Mouse (Mus musculus): ENCODE results near the gene Klhl24.

The Klhl24 gene

DNA sequence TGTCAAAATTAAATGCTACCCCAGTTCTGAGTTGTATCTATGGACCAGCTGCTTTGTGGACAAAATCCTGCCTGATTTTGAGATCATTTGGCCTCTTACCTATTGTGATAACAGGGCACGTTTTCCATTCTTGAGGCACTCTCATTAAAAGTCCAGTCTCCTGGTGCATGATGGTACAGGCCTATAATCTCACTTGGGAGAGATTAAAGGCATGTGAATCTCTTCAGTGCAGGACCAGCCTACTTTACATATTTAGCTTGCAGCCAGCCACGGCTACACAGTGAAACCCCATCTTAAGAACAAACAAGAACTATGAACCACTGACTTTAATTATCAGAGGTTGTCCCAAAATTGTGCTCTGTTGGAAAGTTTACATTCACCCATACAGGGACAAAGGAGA, 33.1 kb downstream of the Klhl24 start:
- in situ Hi-C loops (cut with MboI; ENCODE audit: unreplicated experiment in 2 of 2), result no loop called here

DNA sequence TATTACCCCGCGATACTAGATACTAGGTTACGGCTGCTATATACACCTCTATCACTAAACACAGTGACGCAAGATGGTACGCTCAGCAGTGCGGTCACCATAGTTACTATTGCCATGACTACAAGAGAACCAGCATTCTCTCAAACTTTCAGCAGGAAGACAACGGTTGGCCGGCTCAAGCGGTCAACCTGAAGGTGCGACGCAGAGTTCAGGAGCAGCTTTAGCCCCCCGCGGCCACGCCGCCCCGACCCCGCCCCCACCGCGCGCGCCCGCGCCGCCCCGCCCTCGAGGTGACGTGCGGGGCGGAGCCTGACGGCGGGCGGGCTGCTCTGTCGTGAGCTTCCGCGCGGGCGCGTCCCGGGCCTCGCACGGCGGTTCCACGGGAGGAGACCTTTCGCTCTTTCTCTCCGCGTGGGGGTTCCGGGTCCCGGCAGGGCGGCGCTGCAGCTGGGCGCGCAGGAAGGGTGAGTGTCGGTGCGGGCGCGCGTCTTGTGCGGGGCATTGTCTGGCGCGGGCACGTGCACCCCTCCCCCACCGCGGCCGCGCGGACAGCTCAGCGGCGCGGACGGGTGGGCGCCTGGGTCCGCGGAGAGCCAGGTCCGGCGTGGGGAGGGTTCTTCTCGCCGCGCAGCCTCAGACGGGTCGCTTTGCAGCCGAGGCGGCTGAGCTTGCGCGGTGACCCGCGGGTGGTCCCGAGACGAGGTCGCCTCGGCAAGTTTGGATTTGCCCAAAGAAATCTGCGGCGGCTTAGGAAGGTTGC, 43.6 kb downstream of the Klhl24 start, which contains the start of gene Yeats2:
Yeats2 (plus strand) TSS at position 292 of the 760 bp plus-strand sequence.
- in situ Hi-C loops (cut with MboI; ENCODE audit: unreplicated experiment in 2 of 2), result no loop called here

DNA sequence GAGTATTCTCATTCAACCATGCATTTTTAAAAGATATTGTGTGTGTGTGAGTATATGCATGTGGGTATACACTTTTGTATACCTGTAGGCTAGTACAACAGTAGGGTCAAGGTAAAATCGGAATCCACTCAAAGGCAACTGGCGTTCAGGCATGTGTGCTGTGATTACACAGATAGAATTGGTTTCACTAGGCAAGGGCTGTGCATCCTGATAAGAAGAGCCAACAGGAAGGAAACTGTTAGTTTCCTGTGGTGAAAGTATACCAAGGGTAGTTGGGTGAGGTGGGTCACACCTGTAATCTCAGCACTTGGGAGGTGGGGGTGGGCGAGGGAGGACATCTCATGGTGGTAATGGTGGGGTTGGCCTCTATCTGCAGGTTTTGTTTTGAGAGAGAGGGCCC, 47.2 kb downstream of the Klhl24 start:
- in situ Hi-C loops (cut with MboI; ENCODE audit: unreplicated experiment in 2 of 2), result no loop called here

DNA sequence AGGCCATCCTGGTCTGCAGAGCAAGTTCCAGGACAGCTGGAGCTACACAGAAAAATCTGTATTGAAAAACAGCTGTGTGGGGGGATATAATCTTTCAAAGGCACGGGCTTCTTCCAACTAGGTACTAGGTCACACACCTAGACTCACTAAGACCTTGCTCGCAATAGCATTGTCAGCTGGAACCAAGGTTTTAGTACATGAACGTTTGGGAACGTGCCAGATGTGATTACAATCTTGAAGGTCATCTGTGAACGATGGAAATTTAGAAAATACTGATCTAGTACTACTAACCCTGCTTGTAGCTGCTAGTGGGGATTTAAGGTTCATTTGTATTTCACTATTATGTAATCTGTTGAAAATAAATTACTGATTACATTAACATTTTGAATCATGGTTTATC, 54.6 kb downstream of the Klhl24 start:
- in situ Hi-C loops (cut with MboI; ENCODE audit: unreplicated experiment in 2 of 2), result no loop called here

DNA sequence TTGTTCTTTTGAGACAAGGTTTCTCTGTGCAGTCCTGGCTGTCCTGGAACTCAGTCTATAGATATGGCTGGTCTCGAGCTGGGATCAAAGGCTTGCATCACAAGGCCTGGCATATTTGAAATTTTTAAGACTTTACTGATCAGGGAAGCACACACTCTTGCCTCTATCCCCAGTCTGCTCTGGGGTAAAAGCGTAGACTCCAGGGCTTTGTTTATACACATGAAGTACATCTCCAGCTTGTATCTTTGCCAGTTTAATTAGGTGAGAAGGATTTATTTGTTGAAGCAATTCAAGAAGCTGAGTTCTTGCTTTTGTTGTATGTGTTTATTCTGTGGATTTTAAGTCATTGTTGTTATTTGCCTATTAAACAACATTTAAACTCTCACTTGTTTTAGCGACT, 56.4 kb downstream of the Klhl24 start:
- in situ Hi-C loops (cut with MboI; ENCODE audit: unreplicated experiment in 2 of 2), result no loop called here

DNA sequence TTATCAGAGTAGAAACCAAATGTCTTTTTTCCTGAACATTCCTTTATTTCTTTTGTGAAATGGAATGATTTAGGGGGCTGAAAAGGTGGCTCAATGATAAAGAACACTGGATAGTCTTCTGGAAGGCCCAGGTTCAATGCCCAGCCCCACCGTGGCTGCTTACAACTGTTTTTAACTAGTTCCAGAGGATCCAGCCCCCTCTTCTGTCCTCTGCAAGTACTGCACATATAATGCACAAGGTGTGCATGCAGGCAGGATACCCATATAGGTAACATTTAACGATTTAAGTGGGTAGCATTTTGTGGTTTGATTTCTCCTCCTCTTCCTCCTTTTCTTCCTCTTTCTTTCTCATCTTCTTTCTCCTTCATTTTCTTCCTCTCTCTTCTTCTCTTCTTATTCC, 62.8 kb downstream of the Klhl24 start:
- in situ Hi-C loops (cut with MboI; ENCODE audit: unreplicated experiment in 2 of 2), result no loop called here

DNA sequence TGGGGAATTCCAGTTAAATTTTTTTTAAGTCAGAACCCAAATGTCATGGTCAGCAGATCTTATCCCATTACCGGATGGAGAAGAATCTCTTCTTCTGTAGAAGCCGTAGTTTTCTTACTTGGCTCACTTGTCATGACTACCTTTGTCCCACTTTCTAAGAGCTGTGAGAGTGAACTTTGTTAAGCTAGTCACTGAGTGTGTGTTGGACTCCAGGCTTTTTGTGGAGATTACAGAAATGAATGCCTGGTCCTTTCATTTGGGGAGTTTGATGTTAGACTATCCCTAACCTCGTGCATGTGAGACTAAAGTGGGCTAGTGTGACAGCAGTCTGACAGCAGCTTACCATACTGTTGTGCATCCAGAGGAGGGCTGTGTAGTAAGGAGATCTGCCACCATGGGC, 71.7 kb downstream of the Klhl24 start:
- in situ Hi-C loops (cut with MboI; ENCODE audit: unreplicated experiment in 2 of 2), result no loop called here

DNA sequence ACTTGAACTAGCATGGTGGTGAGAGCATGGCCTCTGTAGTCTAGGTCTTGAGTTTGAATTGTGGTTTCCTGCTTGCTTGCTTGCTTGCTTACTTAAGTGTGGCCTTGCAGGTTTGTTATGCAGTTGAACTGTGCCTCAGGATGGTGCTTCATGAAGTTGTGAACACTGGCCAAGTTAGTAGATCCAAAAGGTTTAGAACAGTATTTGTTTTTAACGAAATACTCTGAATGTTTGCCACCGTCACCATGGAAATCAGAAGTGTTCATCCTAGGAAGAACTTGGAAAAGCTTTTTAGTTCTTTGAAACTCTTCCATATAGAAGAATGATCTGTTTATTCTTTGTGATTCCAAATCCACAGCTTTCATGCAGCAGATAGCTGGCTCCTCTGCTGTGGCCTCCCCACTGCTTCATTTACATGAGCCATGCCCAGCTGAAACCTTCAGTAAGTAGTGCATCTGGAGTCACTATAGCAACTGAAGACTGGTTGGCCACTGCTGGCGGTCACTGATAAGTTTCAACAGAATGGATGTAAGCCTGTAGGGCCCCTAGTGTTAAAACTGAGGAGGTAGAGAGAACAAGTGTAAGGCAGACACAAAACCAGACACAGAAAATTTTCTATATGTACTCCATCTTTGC, 72.2 kb downstream of the Klhl24 start:
- in situ Hi-C loops (cut with MboI; ENCODE audit: unreplicated experiment in 2 of 2), result no loop called here
